Mouse (Mus musculus): ENCODE results near the gene Gp1ba.

Gene Gp1ba

GRCm38 (mm10) chr11:70670483-70670882 lies 31.6 kb downstream of the Gp1ba start:
- DNase-seq (ENCODE audit: low spot score), result no peak

DNA sequence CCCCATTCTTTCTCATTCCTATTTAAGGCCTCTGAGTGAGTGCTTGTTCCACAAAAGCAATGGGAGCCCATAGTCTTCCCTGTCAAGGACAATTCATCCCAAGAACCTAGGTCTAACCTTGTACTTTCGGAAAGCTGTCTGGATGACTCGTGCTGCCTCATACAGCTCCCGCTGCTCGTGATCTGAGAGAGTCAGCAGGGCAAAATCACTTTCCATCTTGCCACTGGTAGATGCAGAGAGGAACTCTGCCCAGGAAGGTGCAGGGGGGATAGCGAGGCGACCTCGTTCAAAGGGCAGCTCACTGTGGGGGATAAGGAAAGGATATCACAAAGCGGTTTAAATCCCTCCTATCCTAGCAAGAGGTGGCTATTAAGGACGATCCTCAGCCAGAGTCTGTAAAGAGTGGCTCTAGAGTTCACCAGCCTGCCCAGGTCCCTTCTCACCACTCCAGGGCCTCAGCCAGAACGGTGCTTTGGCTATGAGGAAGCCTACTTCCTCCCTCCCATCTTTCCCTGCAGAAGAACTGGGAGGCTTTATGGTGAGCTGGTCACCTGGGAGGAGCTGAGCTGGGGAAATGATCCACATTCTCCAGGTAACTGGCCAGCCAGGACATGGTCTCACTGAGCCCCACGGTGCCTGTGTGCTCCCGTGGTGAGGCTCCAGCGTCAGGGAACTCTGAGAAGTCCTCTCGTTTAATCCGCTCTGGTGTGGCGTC lies 32.6 kb downstream of the Gp1ba start:
- no peak for DNase-seq (ENCODE audit: low spot score)

DNA sequence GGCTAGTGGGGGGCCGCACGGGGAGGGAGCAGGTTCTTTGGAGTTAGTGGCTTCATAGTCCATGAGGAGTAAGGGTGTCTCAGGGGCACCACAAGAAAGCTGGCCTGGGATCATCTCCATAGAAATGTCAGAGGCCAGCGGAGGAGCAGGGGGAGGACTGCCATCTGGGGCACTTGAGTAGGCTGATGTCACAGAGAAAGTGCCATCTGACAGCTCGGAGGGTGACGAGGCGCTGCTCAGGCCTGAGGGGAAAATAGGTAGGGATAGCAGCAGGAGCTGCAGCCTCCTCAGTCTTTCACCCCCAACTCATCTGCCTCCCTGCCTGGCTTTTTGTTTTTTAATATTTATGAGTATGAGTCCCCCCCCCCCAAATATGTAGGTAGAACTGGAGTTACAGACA lies 35.1 kb downstream of the Gp1ba start:
- DNase-seq (ENCODE audit: low spot score), result no peak

GRCm38 (mm10) chr11:70674501-70674900 lies 35.6 kb downstream of the Gp1ba start:
- DNase-seq (ENCODE audit: low spot score), result no peak

GRCm38 (mm10) chr11:70678092-70678491 lies 39.2 kb downstream of the Gp1ba start:
- no peak for DNase-seq (ENCODE audit: low spot score)

DNA sequence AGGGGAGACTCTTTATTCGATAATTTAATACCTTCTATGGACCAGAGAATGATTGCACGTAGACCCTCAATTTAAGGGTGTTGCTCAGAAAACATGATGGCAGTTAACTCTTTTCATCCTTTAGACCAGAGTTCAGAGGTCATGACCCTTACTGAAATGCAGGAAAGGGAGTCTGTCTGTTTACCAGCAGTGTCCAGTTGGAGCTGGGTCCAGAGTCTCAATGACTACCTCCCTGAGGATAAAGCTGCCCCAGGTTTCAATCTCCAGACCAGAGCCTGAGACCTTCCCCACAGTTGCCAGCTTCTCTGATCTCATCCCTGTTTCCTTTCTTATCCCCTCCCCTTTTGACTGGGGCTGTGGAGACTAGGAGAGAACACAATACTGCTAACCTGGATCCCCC lies 39.7 kb downstream of the Gp1ba start:
- no peak for DNase-seq (ENCODE audit: low spot score)

GRCm38 (mm10) chr11:70679361-70679760 lies 40.4 kb downstream of the Gp1ba start:
- no peak for DNase-seq (ENCODE audit: low spot score)

- DNase-seq (ENCODE audit: low spot score), result peak; percentile 52
Observed at GRCm38 (mm10) chr11:70679894-70680293, 41.0 kb downstream of the Gp1ba start.

- no peak for DNase-seq (ENCODE audit: low spot score)
Observed at GRCm38 (mm10) chr11:70681170-70681569, 42.2 kb downstream of the Gp1ba start.

DNA sequence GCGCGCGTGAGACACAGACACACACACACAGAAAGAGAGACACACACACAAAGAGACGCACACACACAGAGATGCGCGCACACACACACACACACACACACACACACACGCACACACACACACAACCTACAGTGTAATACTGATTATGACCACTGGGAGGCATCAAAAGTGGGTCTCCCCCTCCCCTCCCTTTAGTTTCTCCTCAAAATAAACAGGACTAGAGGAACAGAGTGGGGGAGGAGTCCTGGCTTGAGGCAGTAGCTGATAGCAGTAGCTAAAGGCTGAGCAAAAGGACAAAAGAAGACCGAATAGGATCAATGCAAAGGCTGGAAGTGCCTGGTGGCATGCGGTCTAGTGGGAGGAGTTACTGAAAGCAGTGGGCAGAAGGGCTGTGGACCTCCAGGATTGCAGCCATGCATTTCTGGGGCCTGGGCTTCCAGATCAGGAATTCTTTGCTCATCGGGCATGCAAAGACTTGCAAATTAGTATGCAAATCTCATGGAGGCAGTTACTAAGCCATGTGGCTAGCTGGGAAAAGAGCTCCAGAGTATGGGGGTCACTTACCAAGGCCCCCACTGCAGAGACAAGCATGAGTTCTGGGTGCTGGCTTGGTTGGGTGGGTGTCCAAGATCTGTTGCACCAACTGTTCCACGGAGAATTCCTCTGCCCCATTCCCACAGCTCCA lies 43.1 kb downstream of the Gp1ba start:
- DNase-seq (ENCODE audit: low spot score), result peak; percentile 60

- DNase-seq (ENCODE audit: low spot score), result no peak
Observed at GRCm38 (mm10) chr11:70683640-70684039, 44.7 kb downstream of the Gp1ba start.

- DNase-seq (ENCODE audit: low spot score), result peak; percentile 65
Observed at GRCm38 (mm10) chr11:70686901-70687566, 48.1 kb downstream of the Gp1ba start.

DNA sequence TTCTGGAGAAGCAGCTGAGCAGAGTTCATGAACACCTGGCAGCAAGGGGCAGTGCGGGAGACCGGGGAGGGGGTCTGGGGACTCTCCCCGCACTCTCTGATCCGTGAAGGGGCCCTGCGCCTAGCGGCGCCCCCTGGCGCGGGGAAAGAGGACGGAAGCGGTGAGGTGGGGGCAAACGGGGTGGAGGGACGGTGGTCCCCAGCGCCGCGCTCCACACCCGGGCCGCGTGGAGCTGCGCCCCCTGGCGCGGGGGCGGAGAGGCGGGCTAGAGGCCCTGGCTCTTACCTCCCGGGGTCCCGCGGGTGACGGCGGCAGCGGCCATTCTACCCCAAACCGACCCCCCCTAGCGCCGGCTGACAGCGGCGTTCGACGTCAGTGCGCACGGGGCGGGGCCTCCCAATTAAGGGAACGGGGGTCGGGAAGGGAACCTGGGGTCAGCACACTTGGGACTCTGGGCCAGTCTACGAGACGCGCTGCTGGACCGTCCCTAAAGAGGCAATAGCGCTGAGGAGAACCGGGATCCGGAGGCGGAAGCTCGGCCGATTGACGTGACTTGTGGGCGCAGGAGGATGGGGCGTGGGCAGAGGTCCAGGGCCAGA lies 48.8 kb downstream of the Gp1ba start, which contains the start of gene Camta2:
Gene Camta2 (minus strand): TSS at position 505 of the 599 bp plus-strand sequence.
- peak; percentile 87 for DNase-seq (ENCODE audit: low spot score)

- no peak for DNase-seq (ENCODE audit: low spot score)
Observed at GRCm38 (mm10) chr11:70688372-70688771, 49.5 kb downstream of the Gp1ba start.

DNA sequence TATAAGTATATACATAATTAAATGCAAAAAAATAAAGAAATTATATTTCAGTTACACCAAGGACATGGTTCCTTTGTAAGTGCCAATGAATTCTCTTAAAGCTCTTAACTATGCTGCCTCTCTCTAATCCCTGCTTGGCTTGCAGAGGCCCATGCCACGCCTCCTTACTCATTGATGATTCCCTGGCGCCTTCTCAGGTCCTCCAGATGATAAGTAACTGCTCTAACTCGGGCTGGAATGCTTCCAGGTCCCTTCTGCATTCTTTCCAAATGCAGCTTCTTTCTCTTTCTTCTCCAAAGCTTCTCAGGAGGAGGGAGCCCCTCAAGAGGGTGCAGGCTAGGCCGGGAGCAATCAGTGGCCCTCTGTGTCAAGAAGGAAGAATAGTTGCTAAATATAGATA lies 50.7 kb downstream of the Gp1ba start:
- DNase-seq (ENCODE audit: low spot score), result no peak

Data from layer of hippocampus, adult 11-12 months (tissue).